Mouse (Mus musculus) olfactory bulb, adult 2 months (tissue): ENCODE data around the gene 4930503B20Rik.

Experiments used
- CTCF ChIP-seq: fragments of 200-500 bp; IDR thresholded peaks from 2 replicates; pipeline ENCODE4 v1.5.1; 2012; ENCODE audit warnings: low read depth, mild to moderate bottlenecking, low read length, moderate library complexity; ENCODE audit not compliant: insufficient read depth
- POLR2A ChIP-seq: fragments of 200-500 bp; IDR thresholded peaks from 2 replicates; pipeline ENCODE4 v1.6.1; 2012; ENCODE audit warnings: mild to moderate bottlenecking, low read depth, low read length, moderate library complexity; ENCODE audit not compliant: insufficient read depth

GRCm38 (mm10) chr3:146652431-146652830, 1.3 kb upstream of the 4930503B20Rik start:
- TF ChIP-seq CTCF: no peak
- TF ChIP-seq POLR2A: no peak
